Mouse (Mus musculus) neural tube, embryonic 13.5 days (tissue): ENCODE results near the gene Foxa2. TPM values are rescaled to one million over a fixed set of nuclear protein-coding genes. Genes with fewer than 3 reads are reported as not detected.
A peak's percentile ranks its signal among the peaks of the same experiment; 100 is the strongest.

Experiments used
- ATAC-seq: fragments of 200-750 bp; cut with Nextera tagmentation; 2 replicates; pipeline ENCODE4 v1.8.0; 2017; ENCODE audit warnings: low read depth, mild to moderate bottlenecking, moderate TSS enrichment, moderate library complexity
- H3K27ac ChIP-seq: fragments of 300-500 bp; sonication (generic); replicated peaks from 2 replicates; pipeline ENCODE4 v1.5.1; 2015; ENCODE audit warnings: moderate library complexity, mild to moderate bottlenecking, inconsistent platforms
- H3K27me3 ChIP-seq: fragments of 300-500 bp; sonication (generic); 2 replicates; pipeline ENCODE4 v1.6.1; 2015; ENCODE audit warnings: mild to moderate bottlenecking, inconsistent platforms
- H3K36me3 ChIP-seq: fragments of 300-500 bp; sonication (generic); 2 replicates; pipeline ENCODE4 v1.6.1; 2015; ENCODE audit warnings: mild to moderate bottlenecking, inconsistent platforms
- H3K4me1 ChIP-seq: fragments of 300-500 bp; sonication (generic); replicated peaks from 2 replicates; pipeline ENCODE4 v1.6.1; 2015; ENCODE audit warnings: inconsistent platforms
- H3K4me2 ChIP-seq: fragments of 300-500 bp; sonication (generic); 2 replicates; pipeline ENCODE4 v1.6.1; 2015; ENCODE audit warnings: inconsistent platforms, mild to moderate bottlenecking, moderate library complexity
- H3K4me3 ChIP-seq: fragments of 300-500 bp; sonication (generic); 2 replicates; pipeline ENCODE4 v1.5.1; 2015; ENCODE audit warnings: mild to moderate bottlenecking, inconsistent platforms
- H3K9ac ChIP-seq: fragments of 300-500 bp; sonication (generic); 2 replicates; pipeline ENCODE4 v1.6.1; 2015; ENCODE audit warnings: moderate library complexity, mild to moderate bottlenecking, inconsistent platforms
- H3K9me3 ChIP-seq: fragments of 300-500 bp; sonication (generic); 2 replicates; pipeline ENCODE4 v1.6.1; 2016; ENCODE audit warnings: inconsistent platforms
- WGBS: fragments of 180-500 bp; shearing (Covaris S2); methylation state at CpG from one replicate; pipeline ENCODE4 v1.1.7; 2015; 5-methylcytosine and 5-hydroxymethylcytosine counted together
- polyA plus RNA-seq: library from polyadenylated mRNA; unstranded; fragments of >200 nt; fragmentation: Nextera tagmentation; extraction: Ambion mirVana; gene quantifications from 2 replicates; pipeline ENCODE4 v1.2.1, GENCODE M21; 2015

Foxa2 gene
- polyA plus RNA-seq, result 2.0 and 2.1 TPM in 2 replicates

GRCm38 (mm10) chr2:148046799-148047165 lies at the start of gene Foxa2:
Gene Foxa2, minus strand, starts transcription at chr2:148046969.
- H3K36me3 ChIP-seq, result no peaks in the 10 kb centered on the region
- peak within 1 kb of the TSS; percentile 39 for H3K4me2 ChIP-seq
- no peak within 1 kb of the TSS for H3K9ac ChIP-seq
- H3K27me3 ChIP-seq, result peaks cover 100% of the 10 kb centered on the region
- WGBS, result under 1% methylated on average over 19 of the region's 19 CpGs
- no peak within 1 kb of the TSS for H3K27ac ChIP-seq
- no peaks in the 10 kb centered on the region for H3K9me3 ChIP-seq
- no peak for ATAC-seq
- peaks cover 12% of the 10 kb centered on the region for H3K4me1 ChIP-seq
- H3K4me3 ChIP-seq, result peak within 1 kb of the TSS; percentile 24

GRCm38 (mm10) chr2:148092089-148092488 lies 45.3 kb upstream of the Foxa2 start:
- no peak for ATAC-seq
- 82% methylated on average over 2 of the region's 2 CpGs for WGBS
- H3K9ac ChIP-seq, result no peak overlapping the region
- no peaks in the 10 kb centered on the region for H3K27me3 ChIP-seq
- no peaks in the 10 kb centered on the region for H3K9me3 ChIP-seq
- H3K4me1 ChIP-seq, result no peaks in the 10 kb centered on the region
- no peak overlapping the region for H3K27ac ChIP-seq
- H3K36me3 ChIP-seq, result no peaks in the 10 kb centered on the region
- H3K4me3 ChIP-seq, result no peak overlapping the region
- H3K4me2 ChIP-seq, result no peak overlapping the region

GRCm38 (mm10) chr2:148091657-148092056 lies 44.9 kb upstream of the Foxa2 start:
- Histone ChIP-seq H3K4me1 (no peaks in the 10 kb centered on the region), H3K9ac (no peak overlapping the region), H3K4me2 (no peak overlapping the region), H3K4me3 (no peak overlapping the region), H3K36me3 (no peaks in the 10 kb centered on the region), H3K9me3 (no peaks in the 10 kb centered on the region), H3K27ac (no peak overlapping the region), H3K27me3 (no peaks in the 10 kb centered on the region)
- ATAC-seq, result no peak
- 88% methylated on average over 6 of the region's 6 CpGs for WGBS

DNA sequence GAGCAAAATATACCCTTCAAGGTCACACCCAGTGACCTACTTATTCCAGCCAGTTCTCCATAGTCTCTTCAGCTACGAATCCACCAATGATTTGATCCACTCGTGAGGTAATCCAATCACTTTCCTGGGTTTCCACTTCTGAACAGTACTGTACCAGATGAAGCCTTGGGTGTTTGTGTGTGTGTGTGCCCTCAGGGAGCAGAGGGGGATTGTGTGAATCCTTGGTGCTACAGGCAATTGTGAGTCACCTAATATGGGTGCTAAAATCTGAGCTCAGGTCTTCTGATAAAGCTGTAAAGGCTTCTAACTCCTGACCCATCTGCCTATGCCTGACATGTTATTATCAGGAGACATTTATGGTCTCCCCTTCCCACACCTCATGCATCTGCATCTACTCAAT lies 43.3 kb upstream of the Foxa2 start:
- H3K9me3 ChIP-seq, result no peaks in the 10 kb centered on the region
- no peak overlapping the region for H3K9ac ChIP-seq
- no peak for ATAC-seq
- WGBS, result 85% methylated on average over 2 of the region's 2 CpGs
- H3K4me1 ChIP-seq, result no peaks in the 10 kb centered on the region
- H3K27ac ChIP-seq, result no peak overlapping the region
- H3K36me3 ChIP-seq, result no peaks in the 10 kb centered on the region
- no peak overlapping the region for H3K4me2 ChIP-seq
- H3K27me3 ChIP-seq, result no peaks in the 10 kb centered on the region
- no peak overlapping the region for H3K4me3 ChIP-seq

DNA sequence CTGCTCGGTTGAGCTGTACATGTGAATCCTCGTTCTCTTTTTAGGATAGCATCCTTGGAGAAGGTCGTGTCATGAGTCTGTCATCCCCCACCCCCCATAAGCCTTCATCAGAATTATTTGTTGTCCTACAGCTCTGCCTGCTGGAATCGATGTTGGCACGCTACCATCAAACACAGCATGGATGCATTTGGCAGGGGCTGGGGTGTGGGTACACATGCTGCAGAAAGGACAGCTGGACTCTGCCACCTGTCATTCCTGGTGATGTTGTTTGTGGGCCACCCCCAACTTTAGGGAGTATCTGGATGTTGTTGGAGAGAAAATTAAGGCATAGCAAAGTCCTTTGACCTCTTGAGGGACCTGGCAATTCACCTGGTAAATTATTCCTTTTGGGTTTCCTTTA lies 38.8 kb upstream of the Foxa2 start:
- H3K27me3 ChIP-seq, result no peaks in the 10 kb centered on the region
- ATAC-seq, result no peak
- 79% methylated on average over 5 of the region's 5 CpGs for WGBS

DNA sequence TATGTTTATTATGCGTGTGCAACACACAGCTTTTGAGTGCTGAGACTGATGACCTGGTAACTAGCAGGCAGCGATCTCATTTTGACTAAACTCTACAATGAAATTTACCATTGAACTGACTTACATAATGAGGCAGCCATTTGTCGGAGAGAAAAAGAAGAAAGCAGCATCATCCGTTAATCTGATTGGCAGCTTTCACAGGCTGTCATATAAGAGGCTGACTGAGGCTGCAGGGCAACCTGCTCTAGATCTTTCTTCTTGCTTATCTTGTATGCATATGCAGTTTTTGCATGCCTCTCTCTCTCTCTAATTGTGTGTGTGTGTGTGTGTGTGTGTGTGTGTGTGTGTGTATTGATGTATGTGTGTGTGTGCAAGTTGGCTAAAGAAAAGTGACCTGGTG lies 38.4 kb upstream of the Foxa2 start:
- WGBS, result 71% methylated on average over 4 of the region's 4 CpGs
- no peak for ATAC-seq
- H3K4me1 ChIP-seq, result no peaks in the 10 kb centered on the region
- no peaks in the 10 kb centered on the region for H3K9me3 ChIP-seq
- no peak overlapping the region for H3K4me3 ChIP-seq
- H3K27me3 ChIP-seq, result no peaks in the 10 kb centered on the region
- no peak overlapping the region for H3K4me2 ChIP-seq
- H3K9ac ChIP-seq, result no peak overlapping the region
- no peak overlapping the region for H3K27ac ChIP-seq
- H3K36me3 ChIP-seq, result no peaks in the 10 kb centered on the region

More for the DNA sequence above, 38.8 kb upstream of the Foxa2 start:
- H3K9me3 ChIP-seq, result no peaks in the 10 kb centered on the region
- H3K4me3 ChIP-seq, result no peak overlapping the region
- H3K4me2 ChIP-seq, result no peak overlapping the region
- no peak overlapping the region for H3K27ac ChIP-seq
- no peaks in the 10 kb centered on the region for H3K36me3 ChIP-seq
- H3K4me1 ChIP-seq, result no peaks in the 10 kb centered on the region
- H3K9ac ChIP-seq, result no peak overlapping the region

- 19% methylated on average over 8 of the region's 8 CpGs for WGBS
- Histone ChIP-seq H3K27me3 (no peaks in the 10 kb centered on the region), H3K9ac (no peak overlapping the region), H3K9me3 (no peaks in the 10 kb centered on the region), H3K4me1 (no peaks in the 10 kb centered on the region), H3K36me3 (no peaks in the 10 kb centered on the region), H3K27ac (no peak overlapping the region), H3K4me3 (no peak overlapping the region), H3K4me2 (no peak overlapping the region)
- no peak for ATAC-seq
Observed at GRCm38 (mm10) chr2:148082283-148082682, 35.5 kb upstream of the Foxa2 start.

DNA sequence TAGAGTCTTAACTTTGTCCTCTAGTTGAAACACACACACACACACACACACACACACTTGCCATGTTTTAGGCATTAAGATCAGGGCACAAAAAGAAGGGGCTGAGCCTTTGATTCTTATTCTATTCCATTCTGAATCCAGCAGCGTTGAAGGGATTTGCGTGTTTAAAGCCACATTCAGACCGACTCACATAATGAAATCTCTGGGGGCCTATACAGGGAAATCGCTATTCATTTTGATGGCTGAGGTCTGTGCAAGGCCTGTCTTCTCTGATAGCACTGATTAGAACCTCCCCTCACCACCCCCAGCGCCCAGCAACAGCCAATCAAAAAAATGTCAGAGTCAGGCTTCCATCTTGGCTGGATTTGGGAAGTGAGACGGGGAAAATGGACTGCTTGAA lies 13.9 kb upstream of the Foxa2 start:
- Histone ChIP-seq H3K4me2 (no peak overlapping the region), H3K36me3 (no peaks in the 10 kb centered on the region), H3K4me3 (no peak overlapping the region), H3K9ac (no peak overlapping the region), H3K9me3 (no peaks in the 10 kb centered on the region), H3K4me1 (no peaks in the 10 kb centered on the region), H3K27ac (no peak overlapping the region), H3K27me3 (peaks cover 51% of the 10 kb centered on the region)
- 46% methylated on average over 6 of the region's 6 CpGs for WGBS
- ATAC-seq, result no peak

GRCm38 (mm10) chr2:148053411-148053810 lies 6.6 kb upstream of the Foxa2 start:
- Histone ChIP-seq H3K27ac (no peak overlapping the region), H3K27me3 (peaks cover 95% of the 10 kb centered on the region), H3K9ac (no peak overlapping the region), H3K36me3 (no peaks in the 10 kb centered on the region), H3K9me3 (no peaks in the 10 kb centered on the region), H3K4me1 (0 out of 2 replicates have a peak, but pooled peaks cover 4% of the 10 kb centered on the region), H3K4me2 (no peak overlapping the region), H3K4me3 (no peak overlapping the region)
- ATAC-seq, result no peak
- WGBS, result 4% methylated on average over 6 of the region's 6 CpGs

- ATAC-seq, result peak; percentile 37; the same call in 1 of the 2 replicates
- Histone ChIP-seq H3K4me3 (peak overlapping the region; percentile 17), H3K9me3 (no peaks in the 10 kb centered on the region), H3K27me3 (peaks cover 100% of the 10 kb centered on the region), H3K4me1 (peaks cover 12% of the 10 kb centered on the region), H3K9ac (no peak overlapping the region), H3K4me2 (peak overlapping the region; percentile 35), H3K27ac (no peak overlapping the region), H3K36me3 (no peaks in the 10 kb centered on the region)
- WGBS, result under 1% methylated on average over 41 of the region's 41 CpGs
Observed at GRCm38 (mm10) chr2:148048484-148049129, 1.8 kb upstream of the Foxa2 start.

GRCm38 (mm10) chr2:148047611-148048010 lies 842 bp upstream of the Foxa2 start:
- 5% methylated on average over 8 of the region's 8 CpGs for WGBS
- no peak for ATAC-seq
- H3K4me2 ChIP-seq, result no peak overlapping the region
- H3K27ac ChIP-seq, result no peak overlapping the region
- H3K4me3 ChIP-seq, result no peak overlapping the region
- H3K9me3 ChIP-seq, result no peaks in the 10 kb centered on the region
- no peak overlapping the region for H3K9ac ChIP-seq
- H3K27me3 ChIP-seq, result peaks cover 100% of the 10 kb centered on the region
- no peaks in the 10 kb centered on the region for H3K36me3 ChIP-seq
- H3K4me1 ChIP-seq, result peaks cover 12% of the 10 kb centered on the region

- 0% methylated on average over 55 of the region's 65 CpGs for WGBS
- peaks cover 100% of the 10 kb centered on the region for H3K27me3 ChIP-seq
- no peak overlapping the region for H3K9ac ChIP-seq
- H3K27ac ChIP-seq, result no peak overlapping the region
- H3K4me2 ChIP-seq, result peak overlapping the region; percentile 39
- no peaks in the 10 kb centered on the region for H3K36me3 ChIP-seq
- no peaks in the 10 kb centered on the region for H3K9me3 ChIP-seq
- ATAC-seq, result no peak
- H3K4me1 ChIP-seq, result peaks cover 12% of the 10 kb centered on the region
- H3K4me3 ChIP-seq, result peak overlapping the region; percentile 24
Observed at GRCm38 (mm10) chr2:148045937-148046798, 601 bp downstream of the Foxa2 start.
